Mouse (Mus musculus): ENCODE results near the gene Rpl36al.

GRCm38 (mm10) chr12:69179371-69179770 is 4.5 kb downstream of the Rpl36al start:
- TF ChIP-seq POLR2A (IDR thresholded peaks at IDR 0.05; ENCODE audit: extremely low read depth, insufficient read depth, low read length) = no peak
- TF ChIP-seq CTCF (IDR thresholded peaks at IDR 0.05; ENCODE audit: extremely low read depth, insufficient read depth, low read length) = no peak

Data from cortical plate, adult 2 months (tissue).